ENCODE assay signal across 7 mouse cellular contexts in genomic region chr2:32693823-32694411, GRCm38 (mm10). TPM values are rescaled to one million over a fixed set of nuclear protein-coding genes. Genes with fewer than 3 reads are reported as not detected.
DNase-seq lines count a peak whose midpoint lies in the region; ATAC-seq lines count a peak whose summit lies in the region.

No protein-coding gene starts in this region.

- peak overlapping the region; percentile 95 for H3K4me3 ChIP-seq in embryonic facial prominence, embryonic 10.5 days
- H3K4me3 ChIP-seq in limb, embryonic 11.5 days (ENCODE audit: low read depth, low read length), result peak overlapping the region; percentile 61
- peak overlapping the region; percentile 74 for H3K4me3 ChIP-seq in midbrain, embryonic 14.5 days (replicated peaks; ENCODE audit: low read depth, low read length)

- DNase-seq in adrenal gland, postnatal 10 days, result peak; percentile 97
- DNase-seq in embryonic facial prominence, embryonic 10.5 days (ENCODE audit: low spot score), result peak; percentile 97
- DNase-seq in heart, adult 11 months, result peak; percentile 100
- peak; percentile 91 for DNase-seq in kidney, adult 18-20 months
- peak; percentile 99 for DNase-seq in limb, embryonic 11.5 days (ENCODE audit: low spot score)
- peak; percentile 98 for DNase-seq in midbrain, embryonic 14.5 days
- DNase-seq in spleen, adult 18-20 months, result peak; percentile 90

- peak overlapping the region; percentile 91 for H3K27ac ChIP-seq in embryonic facial prominence, embryonic 10.5 days (replicated peaks)
- H3K27ac ChIP-seq in limb, embryonic 11.5 days (replicated peaks; ENCODE audit: low read depth, low read length), result 0 out of 2 replicates have a peak overlapping the region, but pooled peaks have one; percentile 1
- H3K27ac ChIP-seq in midbrain, embryonic 14.5 days (replicated peaks; ENCODE audit: low read depth, low read length), result peak overlapping the region; percentile 76

- peaks cover 52% of the 10 kb centered on the region for H3K4me1 ChIP-seq in embryonic facial prominence, embryonic 10.5 days
- H3K4me1 ChIP-seq in limb, embryonic 11.5 days (ENCODE audit: control insufficient read depth, insufficient read depth, low read length), result peaks cover 3% of the 10 kb centered on the region; the same call in 1 of the 2 replicates
- H3K4me1 ChIP-seq in midbrain, embryonic 14.5 days (ENCODE audit: control insufficient read depth, insufficient read depth, low read length), result peaks cover 9% of the 10 kb centered on the region

- WGBS in embryonic facial prominence, embryonic 10.5 days, result under 1% methylated on average over 51 of the region's 51 CpGs
- under 1% methylated on average over 51 of the region's 51 CpGs for WGBS in limb, embryonic 11.5 days
- under 1% methylated on average over 51 of the region's 51 CpGs for WGBS in midbrain, embryonic 14.5 days

- peak overlapping the region; percentile 79 for H3K4me2 ChIP-seq in limb, embryonic 11.5 days (ENCODE audit: low read depth, severe bottlenecking)
- H3K4me2 ChIP-seq in midbrain, embryonic 14.5 days (ENCODE audit: low read length), result peak overlapping the region; percentile 93

- H3K9me3 ChIP-seq in embryonic facial prominence, embryonic 10.5 days, result no peaks in the 10 kb centered on the region
- H3K9me3 ChIP-seq in limb, embryonic 11.5 days (ENCODE audit: control insufficient read depth, low read length), result no peaks in the 10 kb centered on the region
- no peaks in the 10 kb centered on the region for H3K9me3 ChIP-seq in midbrain, embryonic 14.5 days (ENCODE audit: control insufficient read depth, low read length)

- H3K9ac ChIP-seq in limb, embryonic 11.5 days (ENCODE audit: low read length), result peak overlapping the region; percentile 84
- peak overlapping the region; percentile 83 for H3K9ac ChIP-seq in midbrain, embryonic 14.5 days (replicated peaks; ENCODE audit: low read length)

- peak; percentile 96 for ATAC-seq in limb, embryonic 11.5 days (ENCODE audit: insufficient number of reproducible peaks, low FRiP score, low TSS enrichment, low read depth)
- ATAC-seq in midbrain, embryonic 14.5 days (ENCODE audit: low FRiP score, low TSS enrichment), result peak; percentile 97

- H3K27me3 ChIP-seq in embryonic facial prominence, embryonic 10.5 days (replicated peaks; ENCODE audit: low read depth, poor library complexity, severe bottlenecking), result no peaks in the 10 kb centered on the region
- H3K27me3 ChIP-seq in limb, embryonic 11.5 days (ENCODE audit: control insufficient read depth, insufficient read depth, low read length), result no peaks in the 10 kb centered on the region
- H3K27me3 ChIP-seq in midbrain, embryonic 14.5 days (ENCODE audit: control insufficient read depth, insufficient read depth, low read length), result no peaks in the 10 kb centered on the region

- peaks cover 15% of the 10 kb centered on the region; the same call in 1 of the 2 replicates for H3K36me3 ChIP-seq in embryonic facial prominence, embryonic 10.5 days (replicated peaks)
- no peaks in the 10 kb centered on the region for H3K36me3 ChIP-seq in limb, embryonic 11.5 days (ENCODE audit: control insufficient read depth, insufficient read depth, low read length)
- H3K36me3 ChIP-seq in midbrain, embryonic 14.5 days (ENCODE audit: control insufficient read depth, insufficient read depth, low read length), result no peaks in the 10 kb centered on the region

RNA-seq across cellular contexts. Expression of gene Fpgs, which starts 10.0 kb away (rescaled TPM):
- total RNA-seq in adrenal gland, postnatal 10 days (2021), result 10 to 100 TPM; 27.1 to 37.6 TPM
- 33.5 and 35.5 TPM in 2 replicates for polyA plus RNA-seq in embryonic facial prominence, embryonic 10.5 days (2016; fragmentation: Nextera tagmentation; extraction: Ambion mirVana)
- polyA plus RNA-seq in limb, embryonic 11.5 days (2014; fragmentation: Nextera tagmentation; extraction: Ambion mirVana), result 22.1 and 23.2 TPM in 2 replicates
- polyA plus RNA-seq in midbrain, embryonic 14.5 days (2014; fragmentation: Nextera tagmentation; extraction: Ambion mirVana), result 15.3 and 15.6 TPM in 2 replicates

RNA-seq across cellular contexts. Expression of gene Cdk9, which starts 19.0 kb away (rescaled TPM):
- 10 to 100 TPM; 65.5 to 70.9 TPM for total RNA-seq in adrenal gland, postnatal 10 days (2021)
- 130 and 135 TPM in 2 replicates for polyA plus RNA-seq in embryonic facial prominence, embryonic 10.5 days (2016; fragmentation: Nextera tagmentation; extraction: Ambion mirVana)
- polyA plus RNA-seq in limb, embryonic 11.5 days (2014; fragmentation: Nextera tagmentation; extraction: Ambion mirVana), result 98.3 and 101 TPM in 2 replicates
- 61.4 and 76.5 TPM in 2 replicates for polyA plus RNA-seq in midbrain, embryonic 14.5 days (2014; fragmentation: Nextera tagmentation; extraction: Ambion mirVana)

RNA-seq across cellular contexts. Expression of gene Sh2d3c, which starts 26.9 kb away (rescaled TPM):
- 10 to 100 TPM; 28.9 to 35.4 TPM for total RNA-seq in adrenal gland, postnatal 10 days (2021)
- 27.1 and 27.5 TPM in 2 replicates for polyA plus RNA-seq in embryonic facial prominence, embryonic 10.5 days (2016; fragmentation: Nextera tagmentation; extraction: Ambion mirVana)
- 12.2 and 13.1 TPM in 2 replicates for polyA plus RNA-seq in limb, embryonic 11.5 days (2014; fragmentation: Nextera tagmentation; extraction: Ambion mirVana)
- 45.8 and 45.9 TPM in 2 replicates for polyA plus RNA-seq in midbrain, embryonic 14.5 days (2014; fragmentation: Nextera tagmentation; extraction: Ambion mirVana)

RNA-seq across cellular contexts. Expression of gene 6330409D20Rik, which starts 46.9 kb away (rescaled TPM):
- total RNA-seq in adrenal gland, postnatal 10 days (2021), result under 1 TPM in 1 of 2 experiments, not detected in 1; 0.30 TPM
- polyA plus RNA-seq in embryonic facial prominence, embryonic 10.5 days (2016; fragmentation: Nextera tagmentation; extraction: Ambion mirVana), result 0.52 and 0.57 TPM in 2 replicates
- 0.13 TPM in 1 of 2 replicates, not detected in the other for polyA plus RNA-seq in limb, embryonic 11.5 days (2014; fragmentation: Nextera tagmentation; extraction: Ambion mirVana)
- polyA plus RNA-seq in midbrain, embryonic 14.5 days (2014; fragmentation: Nextera tagmentation; extraction: Ambion mirVana), result 3.2 and 4.6 TPM in 2 replicates

RNA-seq across cellular contexts. Expression of gene Eng, which starts 47.5 kb away (rescaled TPM):
- total RNA-seq in adrenal gland, postnatal 10 days (2021), result 10 to 100 TPM; 97.9 to 99.9 TPM
- polyA plus RNA-seq in embryonic facial prominence, embryonic 10.5 days (2016; fragmentation: Nextera tagmentation; extraction: Ambion mirVana), result 23.7 and 25.5 TPM in 2 replicates
- polyA plus RNA-seq in limb, embryonic 11.5 days (2014; fragmentation: Nextera tagmentation; extraction: Ambion mirVana), result 19.3 TPM in 2 replicates
- polyA plus RNA-seq in midbrain, embryonic 14.5 days (2014; fragmentation: Nextera tagmentation; extraction: Ambion mirVana), result 13.5 and 23.8 TPM in 2 replicates

Comparison
In these comparisons a context has a peak if more than half of its experiments do, and no peak if none do; other contexts are left out.
1. Peak in every context shown above with its lines: DNase-seq, ATAC-seq, H3K4me3 ChIP-seq and H3K27ac ChIP-seq.
2. H3K27ac ChIP-seq: peak in every context shown above with its lines; median percentile 91 in embryonic facial prominence, embryonic 10.5 days; 76 in midbrain, embryonic 14.5 days; 1 in limb, embryonic 11.5 days.